Mouse (Mus musculus) central nervous system, embryonic 18 days (tissue): ENCODE data around the gene C2cd2. TPM values are rescaled to one million over a fixed set of nuclear protein-coding genes. Genes with fewer than 3 reads are reported as not detected.

Source experiments
- polyA plus RNA-seq: library from polyadenylated mRNA; depleted of rRNA; stranded (reverse); fragments of >200 nt; gene quantifications from 2 replicates; pipeline ENCODE4 v1.2.3, GENCODE M21; 2012; rRNA removed

Gene C2cd2
- polyA plus RNA-seq, result 16.0 and 17.3 TPM in 2 replicates

DNA sequence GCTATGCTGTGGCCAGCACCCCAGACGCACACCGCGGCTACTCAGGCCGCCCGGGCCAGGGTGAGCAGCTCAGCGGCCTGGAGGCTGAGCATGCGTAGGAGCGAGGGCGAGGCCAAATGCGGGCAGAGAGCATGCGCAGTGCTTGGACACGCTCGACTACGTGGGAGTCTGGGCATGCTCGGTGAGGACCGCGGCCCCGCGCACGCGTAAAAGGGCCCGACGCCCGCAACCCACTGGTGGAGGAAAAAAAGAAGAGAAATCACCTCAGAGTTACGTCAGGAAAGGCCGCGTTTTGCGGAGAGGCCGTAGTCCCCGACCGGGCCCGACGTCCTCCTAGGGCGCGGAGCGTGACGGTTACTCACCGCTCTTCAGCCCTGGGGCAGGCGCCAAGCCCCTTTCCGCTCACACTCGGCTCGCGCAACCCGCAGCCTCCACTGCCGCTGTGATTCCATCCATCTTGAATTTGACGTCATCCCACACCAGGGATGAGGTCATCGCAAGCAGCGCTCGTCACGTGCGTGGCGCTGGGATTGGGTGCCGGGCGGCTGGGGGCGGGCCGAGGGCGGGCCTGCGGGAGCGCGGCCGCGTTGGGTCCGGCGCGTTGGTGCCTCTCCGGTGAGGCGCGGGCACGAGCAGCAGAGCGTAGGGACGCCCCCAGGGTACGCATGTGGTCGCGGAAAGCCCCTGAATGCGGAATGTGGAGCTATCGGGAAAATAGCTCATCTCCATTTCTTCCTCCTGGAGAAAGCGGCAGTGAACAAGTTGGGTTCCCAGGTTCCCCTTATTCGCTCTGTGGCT, at the start of gene C2cd2, which contains the start of gene Zbtb21:
Gene C2cd2, minus strand, starts transcription at position 448 of the 798 bp plus-strand sequence.
Gene Zbtb21, minus strand, starts transcription at position 472 of the 798 bp plus-strand sequence.

DNA sequence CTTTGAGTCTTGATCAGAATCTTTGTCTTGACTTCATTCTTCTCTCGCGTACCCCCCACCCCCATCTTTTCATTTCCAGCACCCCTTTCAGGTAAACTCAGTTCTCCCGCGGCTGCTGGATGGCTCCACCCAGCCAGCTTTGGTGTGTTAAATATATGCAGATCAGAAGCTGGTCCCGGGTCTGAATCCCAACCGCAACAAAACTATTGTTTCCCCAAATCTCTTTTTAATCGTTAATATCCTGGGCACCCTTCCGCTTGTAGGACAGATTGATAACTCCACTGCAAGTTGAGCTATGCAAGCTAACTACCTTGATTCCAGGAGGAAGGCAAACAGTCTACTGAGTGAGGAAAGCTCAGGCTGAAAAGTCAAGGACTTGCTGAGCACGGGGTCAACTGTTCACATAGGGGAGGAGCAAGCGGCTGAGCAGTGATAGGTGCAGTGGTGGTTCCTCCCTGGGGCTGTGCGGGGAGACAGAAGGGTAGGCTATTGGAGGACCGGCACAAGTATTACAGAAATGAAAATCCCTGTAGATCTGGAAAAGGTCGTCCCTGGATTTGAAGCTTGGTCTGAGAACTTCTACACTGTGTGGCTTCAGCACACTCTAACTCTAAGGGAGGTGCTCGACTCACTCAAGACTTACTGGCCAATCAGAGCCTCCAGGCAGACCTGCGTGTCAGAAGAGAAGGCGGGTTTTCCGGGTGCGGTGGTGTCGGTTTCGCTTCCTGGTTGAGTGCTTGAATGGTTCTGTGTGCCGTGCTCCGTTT, 34.4 kb upstream of the C2cd2 start, which contains the start of gene B230307C23Rik:
Gene B230307C23Rik, plus strand, starts transcription at position 700 of the 767 bp plus-strand sequence.

DNA sequence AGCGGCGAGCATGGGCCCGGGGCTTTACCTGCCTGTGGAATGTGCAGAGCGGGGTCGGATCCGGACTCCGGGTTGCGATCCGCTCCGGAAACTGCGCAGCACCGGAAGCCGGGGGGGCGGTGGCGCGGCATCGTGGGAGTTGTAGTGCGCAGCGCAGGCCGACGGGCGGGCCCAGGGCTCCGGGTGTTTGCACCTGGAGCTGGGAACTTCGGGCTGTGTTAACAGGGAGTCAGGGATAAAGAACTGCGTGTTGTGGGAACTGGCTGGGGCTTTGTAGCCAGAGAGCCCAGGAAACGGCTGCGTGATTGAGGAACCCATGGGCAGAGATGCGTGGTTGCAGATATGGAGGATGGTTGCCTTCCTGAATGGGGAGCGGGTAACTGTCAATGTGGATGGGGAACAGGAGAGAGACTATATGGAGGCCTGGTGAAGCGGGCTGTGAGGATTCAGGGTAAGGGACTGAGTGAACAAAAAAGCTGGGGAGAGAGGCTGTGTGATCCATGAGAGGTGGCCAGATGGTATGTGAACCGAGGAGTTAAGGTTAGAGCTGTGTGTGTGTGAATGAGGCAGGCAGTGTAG, 110.6 kb downstream of the C2cd2 start, which contains the start of gene Prdm15:
Gene Prdm15, minus strand, starts transcription at position 110 of the 579 bp plus-strand sequence.

Other genes with a start within 250 kb of the C2cd2 start
- 0.71 and 0.88 TPM in 2 replicates for gene Ripk4, start 198.8 kb downstream of the C2cd2 start, polyA plus RNA-seq
- 18.9 and 20.2 TPM in 2 replicates for gene Prdm15, start 110.7 kb downstream of the C2cd2 start, polyA plus RNA-seq
- gene Zbtb21, start within 50 bp of the C2cd2 start, polyA plus RNA-seq, result 12.9 and 13.0 TPM in 2 replicates
- gene B230307C23Rik, start 34.7 kb upstream of the C2cd2 start, polyA plus RNA-seq, result 16.2 and 16.6 TPM in 2 replicates
- 5.4 and 7.2 TPM in 2 replicates for gene A630089N07Rik, start 119.9 kb upstream of the C2cd2 start, polyA plus RNA-seq